Mouse (Mus musculus): ENCODE data around the gene Tmem8b.

The Tmem8b gene

GRCm38 (mm10) chr4:43656339-43657109 lies 12.2 kb upstream of the Tmem8b start, which contains the start of gene Hint2:
TSS of gene Hint2 (minus strand) at chr4:43656466.
- peak; percentile 100 for DNase-seq (ENCODE audit: low read depth, low spot score)

DNA sequence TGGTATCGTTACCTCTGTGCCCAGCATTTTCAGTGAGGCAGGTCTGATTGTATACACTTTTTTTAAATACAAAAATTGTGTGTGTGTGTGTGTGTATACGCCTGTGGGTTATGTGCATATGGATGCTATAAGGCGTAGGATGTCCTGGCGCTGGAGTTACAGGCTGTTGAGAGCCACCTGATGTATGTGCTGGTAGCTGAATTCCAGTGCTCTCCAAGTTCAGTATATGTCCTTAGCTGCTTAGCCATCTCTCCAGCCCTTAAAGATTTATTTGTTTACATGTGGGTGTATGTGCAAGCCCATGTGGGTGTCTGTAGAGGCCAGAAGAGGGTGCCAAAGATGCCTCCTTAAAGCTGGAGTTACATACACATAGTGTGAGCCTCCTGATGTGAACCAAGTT lies 11.6 kb upstream of the Tmem8b start:
- peak; percentile 36 for DNase-seq (ENCODE audit: low read depth, low spot score)

- peak; percentile 50 for DNase-seq (ENCODE audit: low read depth, low spot score)
Observed at GRCm38 (mm10) chr4:43666412-43666811, 2.4 kb upstream of the Tmem8b start.

DNA sequence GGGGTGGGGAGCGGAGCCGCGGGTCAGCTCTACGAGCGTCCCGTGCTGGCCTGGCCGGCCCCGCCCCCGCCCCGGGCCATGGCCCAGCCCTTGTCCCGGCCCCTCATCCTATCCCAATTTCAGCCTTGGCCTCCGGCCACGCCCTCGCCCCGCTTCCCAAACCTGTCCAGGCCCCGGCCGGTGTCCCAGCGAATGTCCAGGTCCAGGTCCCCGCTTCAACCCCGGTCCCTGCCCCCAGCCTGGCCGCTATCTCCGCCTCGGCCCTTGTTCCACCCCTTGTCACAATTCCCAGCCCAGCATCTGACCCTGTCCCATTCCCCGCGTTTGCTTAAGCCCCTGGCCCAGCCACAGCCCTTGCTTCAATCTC lies 640 bp downstream of the Tmem8b start:
- peak; percentile 70 for DNase-seq (ENCODE audit: low read depth, low spot score)

DNA sequence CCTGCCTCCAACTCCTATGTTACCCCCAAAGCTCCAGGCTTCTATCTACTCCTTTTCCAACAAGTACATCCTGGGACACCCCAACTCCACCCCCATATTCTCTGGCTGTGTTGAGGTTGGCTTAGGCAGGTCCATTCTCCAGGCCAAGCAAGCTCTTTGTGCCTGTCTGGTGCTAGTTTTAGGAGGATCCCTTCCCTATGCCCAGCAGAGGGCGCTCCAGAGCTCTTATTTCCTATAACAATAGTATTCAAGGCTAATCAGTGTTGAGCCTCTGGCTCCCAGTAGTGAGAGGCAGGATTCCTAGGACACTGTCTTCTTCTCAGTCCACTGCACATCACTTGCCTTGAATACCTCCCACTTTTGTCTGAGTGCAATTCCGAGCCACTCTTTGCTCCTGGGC lies 3.3 kb downstream of the Tmem8b start:
- peak; percentile 92 for DNase-seq (ENCODE audit: low read depth, low spot score)

- no peak for DNase-seq (ENCODE audit: low read depth, low spot score)
Observed at GRCm38 (mm10) chr4:43673703-43674102, 4.9 kb downstream of the Tmem8b start.

DNA sequence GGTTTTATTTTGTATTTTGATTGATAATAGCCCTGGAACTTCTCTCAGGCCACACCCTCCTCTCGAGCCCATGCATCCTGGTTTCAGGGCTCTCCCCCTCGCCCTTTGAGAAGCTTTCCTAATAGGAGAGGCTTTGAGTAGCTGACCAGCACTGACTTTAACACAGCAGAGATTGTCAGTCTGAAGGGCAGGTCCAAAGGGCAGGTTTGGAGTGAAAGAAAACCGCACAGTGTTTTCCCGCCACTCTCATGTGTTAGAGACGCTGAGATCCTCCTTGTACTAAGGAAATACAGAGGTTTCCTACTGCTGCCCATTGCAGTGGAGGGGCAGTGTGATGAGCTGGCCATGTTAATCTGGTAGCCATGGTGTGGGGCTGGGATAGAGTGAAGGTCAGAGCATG lies 6.2 kb downstream of the Tmem8b start:
- DNase-seq (ENCODE audit: low read depth, low spot score): no peak

DNA sequence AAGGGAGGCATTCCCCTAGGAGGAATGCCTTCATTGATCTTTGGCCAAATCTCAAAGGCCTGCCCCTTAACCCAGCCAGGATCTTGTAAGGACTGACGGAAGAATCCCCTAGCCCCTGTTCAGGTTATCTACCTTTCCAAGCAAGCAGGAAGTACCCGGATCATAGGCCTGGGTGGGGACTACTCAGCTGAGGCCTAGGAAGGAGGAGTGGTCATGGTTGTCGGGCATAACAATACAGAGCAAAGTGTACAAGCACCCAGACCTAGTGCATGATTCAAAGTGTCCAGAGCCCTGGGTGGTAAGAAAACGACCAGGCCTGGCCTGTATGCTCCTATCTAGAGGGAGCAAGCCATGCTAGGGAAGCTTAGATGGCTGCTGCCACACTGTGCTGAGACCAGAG lies 6.8 kb downstream of the Tmem8b start:
- DNase-seq (ENCODE audit: low read depth, low spot score): peak; percentile 46

DNA sequence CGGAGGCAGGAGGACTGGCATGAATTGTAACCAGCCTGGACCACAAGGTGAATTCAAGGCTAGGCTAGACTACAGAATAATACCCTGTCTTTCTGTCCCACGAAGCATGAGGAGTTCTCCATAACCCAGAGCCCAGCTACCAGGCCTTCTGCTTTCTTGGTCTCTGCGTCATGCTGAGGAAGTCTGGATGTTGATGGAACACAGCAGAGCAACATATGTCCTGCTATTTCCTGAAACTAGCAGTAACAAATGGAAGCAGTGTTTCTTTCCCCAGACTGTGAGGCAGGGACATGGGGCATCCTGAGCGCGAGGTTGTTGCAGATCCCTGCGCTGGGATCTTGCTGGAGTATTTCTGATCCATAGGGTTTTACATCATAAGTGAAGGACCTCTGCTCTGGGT lies 9.8 kb downstream of the Tmem8b start:
- no peak for DNase-seq (ENCODE audit: low read depth, low spot score)

DNA sequence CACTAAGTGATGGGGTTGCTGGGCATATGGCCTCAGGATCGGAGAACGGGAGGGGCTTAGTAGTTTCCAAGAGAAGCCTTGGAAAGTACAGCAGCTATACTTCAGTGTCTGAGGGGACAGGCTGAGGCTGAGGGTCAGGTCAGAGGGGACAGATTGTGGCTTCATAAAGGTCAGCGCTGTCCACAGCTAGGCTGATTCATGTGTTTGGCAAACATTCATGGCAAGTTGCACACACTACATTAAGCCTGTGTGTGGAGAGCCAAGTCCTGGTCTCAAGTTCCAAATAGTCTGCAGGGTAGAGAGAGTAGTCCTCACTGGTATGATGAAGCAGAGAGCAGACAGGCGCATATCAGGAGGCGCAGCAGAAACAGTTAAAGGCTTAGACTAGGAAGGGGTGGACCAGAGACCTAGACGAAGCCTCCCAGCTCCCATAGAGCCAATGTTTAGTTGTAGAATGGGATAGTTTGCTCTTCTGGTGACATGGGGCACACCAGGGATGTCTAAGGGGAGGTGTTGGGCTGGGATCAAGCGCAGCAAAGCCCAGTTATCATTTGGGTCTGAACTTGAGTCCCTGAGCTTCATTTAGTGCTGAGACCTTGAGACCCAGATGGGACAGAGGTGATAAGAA lies 10.8 kb downstream of the Tmem8b start:
- no peak for DNase-seq (ENCODE audit: low read depth, low spot score)

GRCm38 (mm10) chr4:43690021-43690420 lies 21.2 kb downstream of the Tmem8b start:
- no peak for DNase-seq (ENCODE audit: low read depth, low spot score)

GRCm38 (mm10) chr4:43691026-43691425 lies 22.3 kb downstream of the Tmem8b start:
- no peak for DNase-seq (ENCODE audit: low read depth, low spot score)

DNA sequence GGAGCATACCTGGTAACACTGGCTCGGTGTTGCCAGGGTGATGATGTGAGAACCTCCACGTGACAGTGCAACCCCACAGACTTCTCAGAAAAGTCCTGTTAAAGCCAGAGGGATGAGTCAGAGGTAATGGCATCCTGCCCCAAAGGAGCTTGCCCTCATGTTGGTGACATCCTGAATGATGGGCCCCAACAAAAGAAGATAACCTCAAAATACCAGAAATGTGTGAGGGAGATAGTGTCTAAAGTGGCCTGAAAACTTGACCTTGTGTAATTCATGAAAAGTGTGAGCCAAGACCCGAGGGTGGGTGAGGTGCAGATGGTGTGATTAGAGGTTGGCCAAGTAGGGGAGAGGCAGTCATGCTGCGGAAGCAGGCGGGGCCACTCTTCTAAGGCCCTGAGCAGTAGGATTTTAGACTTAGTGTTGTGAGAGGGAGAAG lies 25.1 kb downstream of the Tmem8b start:
- DNase-seq (ENCODE audit: low read depth, low spot score): peak; percentile 25

GRCm38 (mm10) chr4:43694439-43695248 lies 25.9 kb downstream of the Tmem8b start:
- DNase-seq (ENCODE audit: low read depth, low spot score): no peak

DNA sequence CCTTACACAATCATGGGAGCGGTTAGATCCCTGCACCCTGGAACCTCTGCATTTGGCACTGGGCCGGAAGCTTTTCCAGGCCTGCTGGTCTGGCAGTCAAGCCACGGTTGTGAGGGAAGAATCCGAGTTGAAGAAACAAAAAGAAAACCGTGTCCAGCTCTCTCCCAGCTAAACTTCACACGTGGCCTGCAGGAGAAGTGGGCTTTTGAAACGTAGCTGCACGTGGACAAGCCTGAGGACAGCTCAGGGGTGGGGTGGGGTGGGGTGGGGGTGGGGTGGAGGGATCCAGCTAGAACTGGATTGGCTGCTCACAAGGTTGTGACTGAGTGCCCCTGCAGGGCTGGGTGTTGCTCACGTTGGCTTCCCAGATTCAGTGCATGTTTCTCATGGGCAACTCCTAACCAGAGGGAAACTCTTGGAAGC lies 26.5 kb downstream of the Tmem8b start:
- no peak for DNase-seq (ENCODE audit: low read depth, low spot score)

DNA sequence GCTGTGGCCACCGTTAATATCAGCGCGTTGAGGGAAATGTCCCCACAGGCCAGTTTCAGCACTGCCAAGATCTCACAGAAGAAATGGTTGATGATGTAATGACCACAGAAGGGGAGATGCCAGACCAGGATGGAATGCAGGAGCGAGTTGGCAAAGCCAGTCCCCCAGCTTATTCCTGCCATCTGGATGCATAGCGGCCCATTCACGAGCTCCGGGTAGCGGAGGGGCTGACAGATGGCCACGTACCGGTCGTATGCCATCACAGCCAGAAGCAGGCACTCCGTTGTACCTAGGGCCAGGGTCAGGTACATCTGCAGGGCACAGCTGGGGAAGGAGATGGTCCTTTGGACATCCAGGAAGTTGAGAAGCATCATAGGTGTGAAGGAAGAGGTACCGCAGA lies 27.8 kb downstream of the Tmem8b start:
- no peak for DNase-seq (ENCODE audit: low read depth, low spot score)

- DNase-seq (ENCODE audit: low read depth, low spot score): no peak
Observed at GRCm38 (mm10) chr4:43700707-43701106, 31.9 kb downstream of the Tmem8b start, which contains the start of gene Olfr70. TSS of gene Olfr70 (minus strand) at chr4:43700807.

- DNase-seq (ENCODE audit: low read depth, low spot score): peak; percentile 80
Observed at GRCm38 (mm10) chr4:43703439-43703838, 34.7 kb downstream of the Tmem8b start.

- no peak for DNase-seq (ENCODE audit: low read depth, low spot score)
Observed at GRCm38 (mm10) chr4:43703851-43704250, 35.1 kb downstream of the Tmem8b start.

DNA sequence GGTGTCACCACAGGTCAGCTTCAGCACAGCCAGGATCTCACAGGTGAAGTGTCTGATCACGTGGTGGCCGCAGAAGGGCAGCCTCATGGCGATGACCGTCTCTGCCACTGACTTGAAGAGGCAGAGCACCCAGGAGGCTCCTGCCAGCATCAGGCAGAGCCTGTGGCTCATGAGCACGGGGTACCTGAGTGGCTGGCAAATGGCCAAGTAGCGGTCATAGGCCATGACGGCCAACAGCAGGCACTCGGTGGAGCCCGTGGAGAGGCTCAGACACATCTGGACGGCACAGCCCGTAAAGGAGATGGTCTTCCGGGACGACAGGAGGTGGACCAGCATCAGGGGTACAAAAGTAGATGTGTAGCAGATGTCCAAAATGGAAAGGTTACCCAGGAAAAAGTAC lies 37.2 kb downstream of the Tmem8b start:
- no peak for DNase-seq (ENCODE audit: low read depth, low spot score)

- DNase-seq (ENCODE audit: low read depth, low spot score): no peak
Observed at GRCm38 (mm10) chr4:43709869-43710268, 41.1 kb downstream of the Tmem8b start, which contains the start of gene Olfr71. TSS of gene Olfr71 (minus strand) at chr4:43710255.

DNA sequence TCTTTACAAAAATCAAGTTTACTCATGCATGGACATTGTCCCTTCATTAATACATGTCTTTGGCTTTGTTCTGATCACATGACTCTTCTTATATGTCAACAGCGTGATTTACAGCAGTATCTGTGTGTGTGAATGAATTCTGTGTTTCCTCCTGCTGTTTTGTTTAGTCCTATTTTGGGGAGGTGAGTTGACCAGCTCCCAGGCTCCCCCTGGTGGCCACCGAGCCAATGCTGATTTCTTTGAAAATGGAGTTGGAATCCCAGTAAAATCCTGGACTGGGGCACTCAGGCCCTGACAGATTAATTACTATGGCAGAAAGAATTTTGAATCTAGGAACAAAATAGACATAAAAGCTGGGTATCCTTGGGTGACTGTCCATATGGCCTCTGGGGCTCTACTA lies 43.0 kb downstream of the Tmem8b start:
- DNase-seq (ENCODE audit: low read depth, low spot score): peak; percentile 65

Data from R1 (cell line).